Mouse (Mus musculus) fat pad, adult 2 months (tissue): ENCODE data around the gene Fgb.

Experiments used
- DNase-seq: peaks from one replicate; pipeline ENCODE4 v3.0.0-alpha.2; 2011; ENCODE audit warnings: low read depth, low spot score; ENCODE audit errors: extremely low read depth

The Fgb gene

DNA sequence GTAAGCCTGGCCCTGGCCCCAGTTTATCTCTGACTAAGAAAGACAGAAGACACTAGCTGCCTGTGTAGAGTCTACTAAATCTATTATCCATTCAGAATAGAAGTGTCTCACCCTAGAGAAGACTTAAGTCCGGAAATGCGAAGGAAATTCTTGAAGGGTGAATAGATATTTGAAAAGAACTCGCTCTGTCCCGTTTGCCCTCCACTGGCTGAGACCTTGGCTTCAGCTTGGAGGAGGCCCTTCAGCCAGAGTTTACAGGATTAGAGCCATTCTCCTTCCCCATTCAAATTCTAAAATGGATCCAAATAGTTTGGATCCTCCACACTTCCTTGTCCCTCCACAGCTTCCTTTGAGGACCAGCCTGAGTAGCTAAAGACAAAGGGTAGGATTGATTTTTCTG, 19.3 kb downstream of the Fgb start:
- no peak for DNase-seq

DNA sequence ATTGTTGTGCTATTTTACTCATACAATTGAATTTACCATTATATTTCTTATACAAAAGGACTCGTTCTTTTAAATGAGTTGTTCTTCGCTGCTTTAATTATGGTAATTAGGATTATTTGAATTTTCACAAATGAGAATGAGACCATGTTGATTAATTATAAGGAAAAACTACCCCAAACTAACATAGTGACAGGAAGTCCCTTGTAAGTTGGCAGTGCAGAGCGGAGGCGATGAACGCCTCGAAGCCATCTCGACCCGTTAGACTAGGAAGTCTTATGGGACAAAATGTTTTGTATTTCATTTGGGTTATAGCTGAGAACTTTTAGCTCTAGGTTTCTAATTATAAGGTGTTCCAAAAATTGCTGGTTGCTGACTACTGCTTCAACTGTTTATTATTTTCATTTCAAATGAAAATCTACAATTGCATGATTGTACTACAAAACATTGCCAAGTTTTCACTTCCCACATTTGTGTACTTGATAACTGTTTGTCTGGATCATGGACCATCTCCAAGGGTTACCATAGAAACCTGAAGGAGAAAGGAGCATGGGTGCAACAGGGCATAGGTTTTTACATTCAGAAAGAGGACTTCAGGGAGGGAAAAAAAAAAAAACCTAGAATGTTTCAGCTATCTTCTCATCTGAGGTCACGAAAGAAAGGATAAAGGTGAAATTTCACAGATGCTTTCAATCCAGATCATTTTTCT, 22.0 kb downstream of the Fgb start:
- DNase-seq, result no peak

DNA sequence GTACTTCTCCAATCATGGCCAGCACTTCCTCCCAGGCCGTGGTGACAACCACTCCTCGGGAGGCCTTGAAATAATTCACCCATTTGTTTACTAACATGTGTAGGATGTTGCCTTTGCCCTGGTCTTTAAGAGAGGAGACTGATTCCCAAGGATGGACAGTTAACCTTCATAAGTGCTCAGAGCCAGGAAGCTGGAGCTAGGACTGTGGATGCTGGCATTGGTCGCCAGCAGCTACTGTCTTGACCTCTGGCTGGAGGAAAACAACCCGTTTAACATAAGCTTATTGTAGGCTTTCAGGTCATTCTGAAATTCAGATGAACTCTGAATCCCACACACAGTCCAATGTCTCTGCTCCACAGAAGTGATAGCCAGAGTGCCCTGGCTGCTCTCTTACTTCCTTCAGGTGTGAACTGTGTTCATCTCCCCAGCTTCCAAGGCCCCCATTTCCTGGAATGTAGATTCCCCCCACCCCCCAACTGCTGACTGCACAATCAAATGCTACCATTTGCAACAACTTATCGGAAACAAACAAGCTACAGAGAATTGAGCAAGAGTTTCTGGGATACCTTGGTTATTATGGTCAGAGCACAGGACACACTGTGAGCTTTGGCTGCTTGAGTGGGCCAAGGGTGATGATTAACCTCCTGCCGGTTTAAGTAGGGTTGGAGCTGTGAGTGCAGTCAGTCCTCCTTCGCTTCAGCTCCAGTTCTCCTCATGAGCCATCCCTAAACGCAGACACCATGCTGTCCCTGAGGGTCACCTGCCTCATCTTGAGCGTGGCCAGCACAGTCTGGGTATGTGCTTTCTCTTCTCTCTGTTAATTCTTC, 24.0 kb downstream of the Fgb start, which contains the start of gene Fga:
Gene Fga, plus strand, starts transcription at position 602 of the 827 bp plus-strand sequence.
- DNase-seq, result no peak

GRCm38 (mm10) chr3:83025036-83025435, 24.6 kb downstream of the Fgb start:
- no peak for DNase-seq

- DNase-seq, result no peak
Observed at GRCm38 (mm10) chr3:83021176-83021575, 28.5 kb downstream of the Fgb start.

DNA sequence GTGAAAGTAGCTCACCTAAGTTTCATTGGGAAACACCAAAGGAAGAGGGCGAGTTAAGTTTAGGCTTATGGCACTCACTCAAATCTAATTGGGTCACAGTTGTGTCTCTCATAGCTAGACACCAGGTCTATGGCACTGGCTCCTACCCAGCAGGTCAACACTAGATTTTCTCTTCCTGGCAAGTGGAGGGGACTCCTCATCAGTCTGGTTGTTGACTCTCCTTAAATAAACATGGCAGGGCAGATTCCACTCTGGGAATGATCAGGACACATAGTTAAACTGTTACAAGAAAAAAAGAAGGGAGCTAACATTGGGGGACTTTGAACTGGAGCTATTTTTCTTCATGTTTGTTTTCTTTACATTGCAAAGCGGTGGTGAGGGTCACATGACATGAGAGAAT, 29.3 kb downstream of the Fgb start:
- DNase-seq, result no peak

GRCm38 (mm10) chr3:83016236-83016635, 33.4 kb downstream of the Fgb start:
- no peak for DNase-seq

DNA sequence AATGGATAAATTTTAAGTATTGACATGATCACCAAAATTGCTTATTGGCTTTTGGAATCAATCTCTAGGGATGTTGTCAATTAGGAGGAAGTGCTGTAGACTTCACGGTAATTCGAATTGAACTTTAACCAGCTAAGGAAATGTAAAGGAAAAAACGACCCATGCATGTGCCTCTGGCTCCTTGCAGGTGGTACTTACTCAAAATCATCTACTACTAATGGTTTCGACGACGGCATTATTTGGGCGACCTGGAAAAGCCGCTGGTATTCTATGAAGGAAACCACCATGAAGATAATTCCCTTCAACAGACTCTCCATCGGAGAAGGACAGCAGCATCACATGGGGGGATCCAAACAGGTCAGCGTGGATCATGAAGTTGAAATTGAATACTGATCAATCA, 35.7 kb downstream of the Fgb start:
- DNase-seq, result no peak

DNA sequence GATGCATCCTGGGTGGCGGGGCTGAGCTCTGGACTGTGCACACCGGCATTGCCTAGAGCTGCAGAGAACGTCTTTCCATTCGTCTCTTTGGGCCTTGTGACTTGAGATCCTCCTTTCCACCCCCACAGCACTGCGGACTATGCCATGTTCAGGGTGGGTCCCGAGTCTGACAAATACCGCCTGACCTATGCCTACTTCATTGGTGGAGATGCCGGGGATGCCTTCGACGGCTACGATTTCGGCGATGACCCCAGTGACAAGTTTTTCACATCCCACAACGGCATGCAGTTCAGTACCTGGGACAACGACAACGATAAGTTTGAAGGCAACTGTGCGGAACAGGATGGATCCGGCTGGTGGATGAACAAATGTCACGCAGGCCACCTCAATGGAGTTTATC, 37.0 kb downstream of the Fgb start:
- no peak for DNase-seq

DNA sequence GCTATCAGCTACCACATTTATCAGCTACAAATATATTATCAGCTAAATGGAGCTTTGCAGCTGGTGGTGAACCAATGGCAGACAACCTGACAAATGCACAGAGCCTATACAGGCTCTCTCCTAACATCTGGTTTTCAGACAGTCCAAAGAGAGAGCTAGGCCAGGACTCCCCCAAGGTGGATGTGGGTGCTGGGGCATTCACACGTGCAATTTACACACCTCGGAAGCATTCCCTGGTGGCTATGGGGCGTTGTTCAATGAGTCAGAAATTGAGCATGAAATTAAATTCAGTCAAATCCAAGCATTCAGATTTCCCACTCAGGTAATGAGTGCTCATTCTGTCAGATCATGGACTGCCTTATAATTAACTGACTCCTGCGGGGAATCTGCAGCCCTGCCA, 38.1 kb downstream of the Fgb start:
- no peak for DNase-seq

GRCm38 (mm10) chr3:83011136-83011535, 38.5 kb downstream of the Fgb start:
- DNase-seq, result peak; percentile 54

DNA sequence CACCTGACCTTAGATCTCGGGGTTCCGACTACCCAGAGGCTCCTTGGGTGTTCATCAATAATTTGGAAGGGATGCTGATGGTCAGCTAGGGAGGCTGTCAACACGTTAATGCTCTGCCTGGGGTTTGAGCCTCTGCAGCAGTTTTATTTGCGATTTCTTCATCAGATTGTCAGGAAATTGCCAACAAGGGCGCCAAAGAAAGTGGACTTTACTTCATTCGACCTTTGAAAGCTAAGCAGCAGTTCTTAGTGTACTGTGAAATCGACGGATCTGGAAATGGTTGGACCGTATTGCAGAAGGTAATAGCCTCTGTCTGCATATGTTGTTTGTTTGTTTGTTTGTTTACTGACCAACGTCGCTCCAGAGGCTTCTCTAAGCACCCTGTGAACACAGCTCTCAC, 39.4 kb downstream of the Fgb start:
- no peak for DNase-seq

DNA sequence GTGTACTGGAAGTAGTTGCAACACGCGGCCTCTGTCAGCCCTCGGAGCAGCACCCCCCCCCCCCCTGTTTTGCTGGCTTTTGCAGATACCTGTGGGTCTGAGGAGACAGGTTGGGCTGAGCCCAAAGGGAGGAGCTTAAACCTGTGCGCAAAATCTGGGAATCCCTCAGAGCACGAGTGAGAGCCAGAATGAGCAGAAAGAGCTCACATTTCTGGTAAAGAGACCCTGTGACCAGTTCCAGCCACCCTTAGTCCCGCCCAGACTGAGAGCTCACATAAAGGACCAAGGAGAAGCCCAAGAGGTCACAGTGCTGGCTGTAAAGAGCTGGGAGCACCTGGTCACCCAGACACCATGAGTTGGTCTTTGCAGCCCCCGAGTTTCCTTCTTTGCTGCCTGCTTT, 42.1 kb downstream of the Fgb start, which contains the start of gene Fgg:
Gene Fgg, plus strand, starts transcription at position 168 of the 400 bp plus-strand sequence.
- no peak for DNase-seq

DNA sequence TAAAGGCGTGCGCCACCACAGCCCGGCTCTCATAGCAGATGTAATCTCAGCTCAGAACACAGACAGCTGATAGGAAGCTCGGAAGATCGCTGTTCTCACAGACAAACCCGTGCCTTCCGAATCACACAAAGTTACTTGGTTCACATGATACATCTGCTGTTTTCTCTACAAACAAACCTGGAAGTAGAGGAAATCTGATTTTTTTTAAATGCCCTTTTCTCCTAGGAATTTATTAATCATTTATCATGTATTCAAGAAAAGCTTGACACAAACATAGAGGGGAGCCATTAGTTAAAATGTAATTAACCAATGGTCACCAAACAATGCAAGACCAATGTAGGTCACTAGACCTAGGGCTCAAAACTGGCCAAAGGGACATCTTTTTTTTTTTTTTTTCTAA, 44.9 kb downstream of the Fgb start:
- DNase-seq, result no peak

DNA sequence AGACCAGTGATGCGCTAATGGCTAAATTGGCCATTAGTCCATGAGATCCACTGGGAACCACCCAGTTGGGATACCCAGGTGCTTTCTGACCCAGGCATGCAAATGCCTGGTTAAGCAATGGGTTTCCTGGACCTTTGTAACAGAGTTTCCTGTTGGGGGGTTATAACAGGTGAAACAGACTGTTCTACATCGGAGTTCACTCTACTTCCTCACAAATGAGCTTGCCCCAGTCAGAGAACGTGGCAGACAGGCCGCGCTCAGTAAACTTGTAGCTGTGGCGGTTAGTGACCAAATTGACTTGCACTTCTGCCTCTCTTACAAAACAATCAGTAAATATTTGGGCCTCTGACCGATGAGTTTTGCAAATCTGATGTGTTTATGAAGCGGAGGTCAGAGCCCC, 46.6 kb downstream of the Fgb start:
- no peak for DNase-seq

DNA sequence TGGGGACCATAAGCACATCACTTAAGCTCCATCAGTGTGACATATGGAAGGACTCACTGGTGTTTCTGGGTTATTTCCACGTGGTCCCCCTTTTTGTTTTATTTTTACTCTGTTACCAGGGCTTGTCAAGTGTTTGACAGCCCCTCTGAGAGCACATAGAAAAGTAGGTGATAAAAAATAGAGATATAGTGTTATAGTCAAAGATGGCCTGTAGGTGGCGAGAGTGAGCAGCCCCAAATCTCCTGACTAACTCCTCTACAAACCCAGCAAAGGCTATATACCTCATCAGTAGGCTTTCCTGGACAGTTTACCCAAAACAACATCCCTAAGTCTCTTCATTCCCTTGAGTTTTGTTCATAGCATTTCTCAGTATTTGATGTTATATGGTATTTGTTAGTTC, 47.5 kb downstream of the Fgb start:
- no peak for DNase-seq

- DNase-seq, result no peak
Observed at GRCm38 (mm10) chr3:82999995-83000394, 49.7 kb downstream of the Fgb start.

GRCm38 (mm10) chr3:82998772-82999463, 50.7 kb downstream of the Fgb start:
- DNase-seq, result no peak

DNA sequence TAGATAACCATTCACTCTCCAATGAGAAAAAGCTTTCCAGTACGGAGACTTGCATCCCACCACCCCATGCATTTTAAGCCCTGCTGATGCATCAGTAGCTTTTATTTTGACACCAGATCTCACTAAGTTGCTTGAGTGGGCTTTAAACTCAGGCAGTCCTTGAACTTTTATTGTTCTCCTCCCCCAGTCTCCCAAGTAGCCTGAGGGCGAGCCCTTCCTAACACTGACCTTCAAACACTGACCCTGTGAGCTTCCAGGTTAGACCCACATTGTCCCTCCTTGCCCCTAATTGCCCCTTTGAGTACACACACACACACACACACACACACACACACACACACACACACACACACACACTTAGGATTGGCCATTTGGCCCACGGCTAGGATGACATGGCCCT, 53.0 kb downstream of the Fgb start:
- no peak for DNase-seq

- DNase-seq, result no peak
Observed at GRCm38 (mm10) chr3:82995368-82995767, 54.3 kb downstream of the Fgb start.

DNA sequence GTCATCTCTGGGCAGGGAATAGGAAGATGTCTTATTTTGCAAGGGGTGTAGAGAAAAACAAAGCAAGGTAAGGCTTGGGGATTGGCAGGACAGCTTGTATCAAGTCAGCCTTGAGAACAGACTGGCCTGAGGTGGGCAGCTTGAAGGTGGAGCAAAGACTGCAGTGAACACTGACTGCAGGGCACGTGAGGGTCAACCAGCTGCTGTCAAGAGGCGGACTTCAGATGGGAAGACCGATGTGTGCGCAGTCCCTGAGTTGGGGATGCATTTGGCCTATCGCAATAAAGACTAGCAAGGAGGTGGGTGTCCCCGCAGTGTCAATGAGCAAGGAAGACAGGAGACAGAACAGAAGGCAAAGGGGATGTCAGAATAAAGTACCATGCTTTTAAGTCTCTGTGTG, 56.7 kb downstream of the Fgb start:
- DNase-seq, result no peak

- DNase-seq, result no peak
Observed at GRCm38 (mm10) chr3:82991963-82992362, 57.7 kb downstream of the Fgb start.
